Mouse (Mus musculus) forebrain, embryonic 15.5 days (tissue): ENCODE results near the gene C1qtnf5. TPM values are rescaled to one million over a fixed set of nuclear protein-coding genes. Genes with fewer than 3 reads are reported as not detected.

Experiments
- ATAC-seq: fragments of 200-750 bp; cut with Nextera tagmentation; replicated peaks from 2 replicates; pipeline ENCODE4 v1.8.0; 2017; ENCODE audit warnings: mild to moderate bottlenecking, moderate TSS enrichment, moderate library complexity
- H3K27ac ChIP-seq: fragments of 300-500 bp; sonication (generic); replicated peaks from 2 replicates; pipeline ENCODE4 v1.5.1; 2015; ENCODE audit warnings: mild to moderate bottlenecking, inconsistent platforms
- H3K27me3 ChIP-seq: fragments of 300-500 bp; sonication (generic); 2 replicates; pipeline ENCODE4 v1.6.1; 2015; ENCODE audit warnings: inconsistent platforms
- H3K36me3 ChIP-seq: fragments of 300-500 bp; sonication (generic); 2 replicates; pipeline ENCODE4 v1.6.1; 2015; ENCODE audit warnings: mild to moderate bottlenecking, inconsistent platforms
- H3K4me1 ChIP-seq: fragments of 300-500 bp; sonication (generic); 2 replicates; pipeline ENCODE4 v1.6.1; 2015; ENCODE audit warnings: inconsistent platforms
- H3K4me2 ChIP-seq: fragments of 300-500 bp; sonication (generic); replicated peaks from 2 replicates; pipeline ENCODE4 v1.6.1; 2015; ENCODE audit warnings: mild to moderate bottlenecking, inconsistent platforms
- H3K4me3 ChIP-seq: fragments of 300-500 bp; sonication (generic); 2 replicates; pipeline ENCODE4 v1.5.1; 2015; ENCODE audit warnings: mild to moderate bottlenecking, inconsistent platforms
- H3K9ac ChIP-seq: fragments of 300-500 bp; sonication (generic); replicated peaks from 2 replicates; pipeline ENCODE4 v1.6.1; 2015; ENCODE audit warnings: mild to moderate bottlenecking, inconsistent platforms
- H3K9me3 ChIP-seq: fragments of 300-500 bp; sonication (generic); 2 replicates; pipeline ENCODE4 v1.6.1; 2016; ENCODE audit warnings: inconsistent platforms
- WGBS: fragments of 180-500 bp; shearing (Covaris S2); methylation state at CpG from one replicate; pipeline ENCODE4 v1.1.7; 2015; ENCODE audit warnings: mixed read lengths; 5-methylcytosine and 5-hydroxymethylcytosine counted together
- polyA plus RNA-seq: library from polyadenylated mRNA; unstranded; fragments of >200 nt; fragmentation: Nextera tagmentation; extraction: Ambion mirVana; gene quantifications from 2 replicates; pipeline ENCODE4 v1.2.1, GENCODE M21; 2015

The C1qtnf5 gene
- polyA plus RNA-seq, result 2.2 and 3.6 TPM in 2 replicates

DNA sequence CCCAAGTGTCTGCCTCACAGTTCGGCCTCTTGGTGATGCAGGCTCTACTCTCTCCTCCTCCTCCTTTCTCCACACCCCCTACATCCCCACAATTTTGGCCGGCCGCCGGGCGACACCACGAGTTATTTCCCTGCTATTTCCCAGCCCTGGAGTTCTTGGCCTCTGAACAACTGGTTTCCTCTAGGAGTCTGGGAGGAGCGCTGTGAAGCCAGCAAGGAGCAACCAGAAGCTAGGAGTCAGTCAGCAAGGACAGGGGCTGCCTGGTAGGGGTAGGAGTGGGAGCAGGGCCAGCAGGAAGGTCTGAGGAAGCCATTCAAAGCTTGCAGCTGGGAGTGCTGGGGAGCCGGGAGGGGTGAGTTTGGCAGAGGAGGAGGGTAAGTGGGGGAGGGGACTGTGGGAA lies at the start of gene C1qtnf5:
Gene C1qtnf5 (plus strand): TSS at position 136 of the 400 bp plus-strand sequence.
- ATAC-seq, result peak; percentile 57
- Histone ChIP-seq H3K27ac (peak within 1 kb of the TSS; percentile 51), H3K4me3 (0 out of 2 replicates have a peak within 1 kb of the TSS, but pooled peaks have one; percentile 0), H3K4me1 (peaks cover 51% of the 10 kb centered on the region), H3K9me3 (no peaks in the 10 kb centered on the region), H3K9ac (0 out of 2 replicates have a peak within 1 kb of the TSS, but pooled peaks have one; percentile 10), H3K27me3 (no peaks in the 10 kb centered on the region), H3K4me2 (peak within 1 kb of the TSS; percentile 28), H3K36me3 (no peaks in the 10 kb centered on the region)
- WGBS, result 19% methylated on average over 8 of the region's 8 CpGs

DNA sequence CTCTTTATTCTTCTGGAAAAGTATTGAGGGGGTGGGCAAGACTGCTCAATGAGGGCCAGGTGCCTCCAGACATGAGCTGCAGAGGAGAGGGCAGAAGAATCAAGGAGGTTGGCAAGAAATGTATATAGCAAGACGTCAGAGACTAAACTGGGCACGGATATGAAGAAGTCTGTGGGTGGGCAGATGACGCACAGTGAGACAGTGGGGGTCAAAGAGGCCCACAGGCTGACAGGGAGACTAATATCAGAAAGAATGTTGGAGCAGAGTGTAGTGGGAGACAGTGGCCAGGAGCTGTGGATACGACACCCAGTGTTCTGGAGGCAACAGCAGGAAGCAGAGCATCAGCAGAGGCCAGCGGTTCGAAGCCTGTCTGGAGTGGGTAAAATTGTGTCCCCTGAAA lies 48.4 kb upstream of the C1qtnf5 start:
- no peaks in the 10 kb centered on the region for H3K27me3 ChIP-seq
- no peak overlapping the region for H3K27ac ChIP-seq
- H3K36me3 ChIP-seq, result no peaks in the 10 kb centered on the region
- H3K9ac ChIP-seq, result no peak overlapping the region
- no peak overlapping the region for H3K4me3 ChIP-seq
- H3K9me3 ChIP-seq, result no peaks in the 10 kb centered on the region
- no peak for ATAC-seq
- no peak overlapping the region for H3K4me2 ChIP-seq
- WGBS, result 88% methylated on average over 6 of the region's 6 CpGs
- H3K4me1 ChIP-seq, result no peaks in the 10 kb centered on the region

DNA sequence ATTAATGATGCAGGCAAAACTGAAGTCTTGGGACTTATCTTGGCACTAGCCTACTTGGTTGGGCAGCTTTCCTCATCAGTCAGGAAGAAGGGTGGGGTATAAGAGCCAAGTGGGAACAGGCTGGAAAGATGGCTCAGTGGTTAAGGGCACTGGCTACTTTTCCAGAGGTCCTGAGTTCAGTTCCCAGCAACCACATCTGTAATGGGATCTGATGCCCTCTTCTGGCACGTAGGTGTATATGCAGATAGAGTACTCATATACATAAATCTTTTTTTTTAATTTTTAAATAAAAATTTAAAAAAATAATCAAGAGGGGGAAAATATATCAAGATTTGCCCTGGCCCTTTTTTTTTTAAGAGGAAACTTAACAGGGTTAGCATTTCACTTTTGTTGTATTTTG lies 41.9 kb upstream of the C1qtnf5 start:
- no peak overlapping the region for H3K4me2 ChIP-seq
- H3K27me3 ChIP-seq, result no peaks in the 10 kb centered on the region
- ATAC-seq, result no peak
- peaks cover 11% of the 10 kb centered on the region for H3K4me1 ChIP-seq
- no peak overlapping the region for H3K27ac ChIP-seq
- H3K36me3 ChIP-seq, result no peaks in the 10 kb centered on the region
- no peaks in the 10 kb centered on the region for H3K9me3 ChIP-seq
- 34% methylated on average over 1 of the region's 1 CpGs for WGBS
- no peak overlapping the region for H3K4me3 ChIP-seq
- H3K9ac ChIP-seq, result no peak overlapping the region

DNA sequence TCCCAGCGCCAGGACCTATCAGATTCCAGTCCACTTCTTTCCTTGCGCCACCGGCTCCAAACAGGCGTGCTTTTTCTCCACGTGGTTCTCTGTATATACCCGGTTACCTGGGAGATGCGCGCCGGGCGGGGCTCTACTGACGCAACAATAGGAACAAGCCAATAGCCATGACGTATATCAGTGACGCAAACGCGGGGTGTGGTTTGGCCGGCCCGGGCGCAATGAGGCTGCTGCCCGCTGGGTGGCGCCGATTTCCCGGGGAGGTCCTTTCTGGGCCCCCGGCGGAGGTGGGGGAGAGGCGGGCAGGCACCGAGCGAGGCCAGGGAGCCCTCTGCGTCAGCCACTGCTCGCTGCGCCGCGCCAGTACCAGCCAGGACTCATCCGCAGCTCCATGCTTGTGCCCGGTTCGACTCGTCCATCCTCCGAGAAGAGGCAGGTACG lies 40.2 kb upstream of the C1qtnf5 start, which contains the start of gene Usp2:
Gene Usp2 (plus strand): TSS at position 237 of the 441 bp plus-strand sequence.
- ATAC-seq, result peak; percentile 97
- H3K4me1 ChIP-seq, result peaks cover 15% of the 10 kb centered on the region
- no peaks in the 10 kb centered on the region for H3K9me3 ChIP-seq
- under 1% methylated on average over 38 of the region's 38 CpGs for WGBS
- H3K36me3 ChIP-seq, result no peaks in the 10 kb centered on the region
- H3K4me3 ChIP-seq, result peak within 1 kb of the TSS; percentile 55
- H3K4me2 ChIP-seq, result peak within 1 kb of the TSS; percentile 95
- peak within 1 kb of the TSS; percentile 53 for H3K9ac ChIP-seq
- no peaks in the 10 kb centered on the region for H3K27me3 ChIP-seq
- H3K27ac ChIP-seq, result no peak within 1 kb of the TSS; the same call in 1 of the 2 replicates

DNA sequence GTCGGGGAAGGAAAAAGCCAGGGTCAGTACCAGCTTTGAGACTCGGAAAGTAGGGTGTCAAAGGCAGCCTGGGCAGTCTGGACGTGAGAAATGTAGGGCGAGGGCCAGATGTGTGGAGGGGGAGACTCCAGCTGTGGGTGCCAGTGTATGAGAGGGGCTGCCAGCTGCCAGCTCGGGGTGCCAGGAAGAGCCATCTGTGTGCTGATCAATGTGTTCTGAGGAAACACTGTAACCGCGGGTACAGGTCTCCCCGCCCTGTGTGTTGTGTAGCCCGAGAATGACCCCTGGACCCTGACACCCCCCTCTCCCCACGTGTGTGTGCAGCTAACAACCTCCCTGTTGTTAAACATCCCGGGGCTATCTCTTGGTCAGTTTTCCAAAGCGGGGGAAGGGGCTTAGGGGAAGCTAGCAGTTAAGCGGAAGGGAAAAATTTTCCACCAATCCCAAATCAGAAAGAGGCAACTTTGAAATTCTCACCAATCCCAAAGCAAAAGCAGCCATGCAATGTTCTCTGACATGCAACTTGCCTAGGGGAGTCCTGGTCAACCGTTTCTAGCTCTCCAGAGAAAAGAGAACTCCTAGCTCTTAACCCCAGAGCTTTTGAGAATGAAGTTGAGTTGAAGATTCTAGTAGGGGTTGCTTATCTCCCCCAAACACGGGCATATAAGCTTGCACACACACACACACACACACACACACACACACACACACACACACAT lies 39.6 kb upstream of the C1qtnf5 start:
- H3K36me3 ChIP-seq, result no peaks in the 10 kb centered on the region
- H3K27ac ChIP-seq, result no peak overlapping the region; the same call in 1 of the 2 replicates
- H3K9me3 ChIP-seq, result no peaks in the 10 kb centered on the region
- ATAC-seq, result peak; percentile 72
- WGBS, result 9% methylated on average over 15 of the region's 15 CpGs
- peaks cover 21% of the 10 kb centered on the region for H3K4me1 ChIP-seq
- H3K4me2 ChIP-seq, result peak overlapping the region; percentile 95
- H3K4me3 ChIP-seq, result peak overlapping the region; percentile 55
- no peaks in the 10 kb centered on the region for H3K27me3 ChIP-seq
- peak overlapping the region; percentile 53 for H3K9ac ChIP-seq

DNA sequence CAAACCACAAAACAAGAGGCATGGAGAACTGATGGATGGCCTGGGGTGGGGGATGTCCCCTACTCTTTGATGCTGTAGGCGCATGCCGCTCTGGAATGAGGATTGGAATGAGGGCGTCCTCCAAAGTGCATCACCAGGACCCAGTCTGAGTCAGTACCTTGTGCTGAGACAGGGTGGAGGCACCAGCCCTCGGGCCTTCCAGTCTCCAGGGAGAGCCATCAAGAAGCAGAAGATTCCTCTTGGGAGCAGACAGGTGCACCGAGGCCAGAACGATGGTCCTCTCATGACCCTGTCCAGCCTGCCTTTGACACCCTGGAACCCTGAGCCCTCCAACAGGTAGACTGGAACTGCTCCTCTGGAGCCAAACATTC lies 39.1 kb upstream of the C1qtnf5 start:
- H3K4me2 ChIP-seq, result no peak overlapping the region
- H3K9ac ChIP-seq, result no peak overlapping the region
- no peak overlapping the region for H3K27ac ChIP-seq
- WGBS, result 85% methylated on average over 6 of the region's 6 CpGs
- no peaks in the 10 kb centered on the region for H3K27me3 ChIP-seq
- no peak for ATAC-seq
- H3K36me3 ChIP-seq, result no peaks in the 10 kb centered on the region
- peaks cover 24% of the 10 kb centered on the region for H3K4me1 ChIP-seq
- no peak overlapping the region for H3K4me3 ChIP-seq
- no peaks in the 10 kb centered on the region for H3K9me3 ChIP-seq

DNA sequence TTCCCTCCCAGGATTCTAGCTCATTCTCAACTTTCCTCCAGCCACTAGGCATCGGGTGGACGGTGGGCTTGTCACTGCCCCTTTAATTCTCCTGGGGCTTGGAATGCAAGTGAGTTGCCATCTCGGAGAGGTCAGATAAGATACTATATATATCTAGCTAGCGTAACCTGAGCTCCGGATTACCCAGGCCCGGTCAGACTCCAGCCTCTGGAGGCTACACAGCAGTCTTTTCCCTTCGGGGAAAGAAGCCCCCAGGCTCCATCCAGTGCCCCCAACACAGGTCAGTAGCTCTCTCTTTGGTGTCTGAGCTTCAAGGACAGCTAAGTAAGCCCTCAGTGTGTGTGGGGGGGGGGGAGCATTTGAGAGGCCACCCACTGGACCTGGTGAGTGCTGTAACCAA lies 37.8 kb upstream of the C1qtnf5 start:
- no peaks in the 10 kb centered on the region for H3K27me3 ChIP-seq
- H3K4me3 ChIP-seq, result no peak overlapping the region
- H3K36me3 ChIP-seq, result no peaks in the 10 kb centered on the region
- H3K4me2 ChIP-seq, result no peak overlapping the region
- H3K9me3 ChIP-seq, result no peaks in the 10 kb centered on the region
- H3K27ac ChIP-seq, result no peak overlapping the region
- peaks cover 24% of the 10 kb centered on the region for H3K4me1 ChIP-seq
- ATAC-seq, result no peak
- no peak overlapping the region for H3K9ac ChIP-seq
- 38% methylated on average over 7 of the region's 7 CpGs for whole genome bisulfite sequencing

DNA sequence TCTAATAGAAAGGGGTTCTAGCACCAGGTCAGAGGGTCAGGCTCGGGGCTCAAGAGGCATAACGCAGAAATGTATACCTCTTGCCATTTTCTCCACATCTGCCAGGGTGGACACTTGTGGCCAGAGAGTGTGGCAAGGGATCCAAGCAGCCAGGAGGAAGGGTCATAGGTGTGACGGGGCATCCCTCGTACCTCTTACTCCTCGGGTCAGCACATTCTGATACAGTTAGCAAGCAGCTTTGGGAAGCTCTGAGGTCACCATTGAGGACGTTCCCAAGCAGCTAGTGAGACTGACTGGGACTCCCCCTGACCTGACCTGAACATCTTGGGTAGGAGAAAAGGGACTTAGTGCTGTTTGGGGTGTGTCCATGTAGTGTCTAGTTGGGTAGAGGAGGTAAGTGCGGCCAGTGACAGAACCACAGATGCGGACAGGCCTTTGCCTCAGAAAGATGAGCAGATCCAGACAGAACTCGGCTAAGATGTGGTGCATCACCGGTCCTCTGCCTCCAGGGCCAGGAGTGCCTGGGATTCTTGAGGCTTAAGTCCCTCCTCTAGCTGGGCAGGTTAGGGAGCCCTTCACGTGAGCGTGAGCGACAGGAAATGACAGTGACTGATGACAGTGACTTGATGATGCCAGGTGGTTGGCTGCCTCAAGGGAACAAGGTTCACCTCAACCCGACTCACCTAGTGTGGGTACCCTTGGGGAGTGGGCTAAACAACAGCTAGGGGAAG lies 36.8 kb upstream of the C1qtnf5 start:
- H3K36me3 ChIP-seq, result no peaks in the 10 kb centered on the region
- WGBS, result 79% methylated on average over 14 of the region's 14 CpGs
- no peak overlapping the region for H3K9ac ChIP-seq
- H3K4me2 ChIP-seq, result no peak overlapping the region
- H3K4me1 ChIP-seq, result peaks cover 24% of the 10 kb centered on the region
- no peaks in the 10 kb centered on the region for H3K9me3 ChIP-seq
- no peaks in the 10 kb centered on the region for H3K27me3 ChIP-seq
- no peak for ATAC-seq
- H3K27ac ChIP-seq, result no peak overlapping the region
- H3K4me3 ChIP-seq, result no peak overlapping the region

DNA sequence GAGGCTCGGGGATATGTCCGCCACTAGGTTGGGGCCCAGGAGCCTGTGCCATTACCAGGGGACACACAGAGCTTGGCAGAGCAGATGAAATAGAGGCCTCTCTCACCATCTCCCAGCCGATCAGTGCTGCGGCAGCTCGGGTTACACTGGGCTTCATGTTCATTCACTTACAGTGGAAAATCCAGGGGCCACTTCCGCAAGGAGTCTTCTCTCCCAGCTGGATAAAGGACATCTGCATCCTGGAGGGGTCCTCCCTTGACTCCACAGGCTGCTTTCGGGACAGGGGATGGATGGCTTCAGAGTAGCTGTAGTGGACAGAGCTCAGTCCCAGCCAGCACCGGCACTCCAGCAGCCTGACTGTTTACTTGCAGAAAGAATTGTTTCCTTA lies 36.2 kb upstream of the C1qtnf5 start:
- no peak overlapping the region for H3K4me3 ChIP-seq
- H3K27me3 ChIP-seq, result no peaks in the 10 kb centered on the region
- H3K27ac ChIP-seq, result no peak overlapping the region
- no peak overlapping the region for H3K4me2 ChIP-seq
- peaks cover 24% of the 10 kb centered on the region for H3K4me1 ChIP-seq
- H3K36me3 ChIP-seq, result no peaks in the 10 kb centered on the region
- H3K9me3 ChIP-seq, result no peaks in the 10 kb centered on the region
- no peak for ATAC-seq
- no peak overlapping the region for H3K9ac ChIP-seq
- 44% methylated on average over 8 of the region's 8 CpGs for WGBS

DNA sequence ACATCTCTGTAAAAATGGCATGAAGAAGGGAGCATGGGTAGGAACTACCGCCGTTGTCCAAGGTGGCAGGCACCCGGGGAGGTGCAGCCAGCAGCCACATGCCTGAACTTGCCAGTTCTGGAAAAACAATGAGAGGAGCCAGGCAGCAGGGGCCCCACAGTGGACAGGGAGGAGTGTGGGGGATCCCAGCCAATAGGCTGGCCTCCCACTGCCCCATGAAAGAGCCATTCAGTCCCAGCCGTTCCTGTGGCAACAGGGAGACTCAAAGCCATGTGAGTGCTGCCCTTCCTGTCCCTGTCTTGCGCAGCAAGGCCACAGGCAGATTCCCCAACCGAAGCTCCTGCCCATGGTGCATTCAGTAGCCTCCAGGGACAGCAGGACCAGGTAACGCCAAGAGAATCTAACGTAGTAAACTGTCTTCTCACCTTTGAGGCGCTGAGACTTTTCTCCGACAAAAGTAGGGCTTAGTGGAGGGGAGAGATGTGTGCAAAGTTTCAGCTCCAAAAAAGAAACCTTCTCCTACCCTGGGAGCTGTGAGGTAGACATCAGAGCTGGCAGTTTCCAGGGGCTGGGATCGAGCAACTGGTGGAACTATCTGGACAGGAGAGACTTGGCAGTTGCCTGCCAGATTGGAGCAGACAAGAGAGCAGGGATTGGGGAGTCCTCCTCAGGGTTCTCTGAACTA lies 35.0 kb upstream of the C1qtnf5 start:
- 0 out of 2 replicates have a peak overlapping the region, but pooled peaks have one; percentile 5 for H3K4me2 ChIP-seq
- peaks cover 17% of the 10 kb centered on the region for H3K4me1 ChIP-seq
- H3K9me3 ChIP-seq, result no peaks in the 10 kb centered on the region
- H3K4me3 ChIP-seq, result no peak overlapping the region
- WGBS, result 9% methylated on average over 11 of the region's 11 CpGs
- no peak overlapping the region for H3K9ac ChIP-seq
- H3K36me3 ChIP-seq, result no peaks in the 10 kb centered on the region
- peak; percentile 39; the same call in 1 of the 2 replicates for ATAC-seq
- no peaks in the 10 kb centered on the region for H3K27me3 ChIP-seq
- H3K27ac ChIP-seq, result peak overlapping the region; percentile 53

DNA sequence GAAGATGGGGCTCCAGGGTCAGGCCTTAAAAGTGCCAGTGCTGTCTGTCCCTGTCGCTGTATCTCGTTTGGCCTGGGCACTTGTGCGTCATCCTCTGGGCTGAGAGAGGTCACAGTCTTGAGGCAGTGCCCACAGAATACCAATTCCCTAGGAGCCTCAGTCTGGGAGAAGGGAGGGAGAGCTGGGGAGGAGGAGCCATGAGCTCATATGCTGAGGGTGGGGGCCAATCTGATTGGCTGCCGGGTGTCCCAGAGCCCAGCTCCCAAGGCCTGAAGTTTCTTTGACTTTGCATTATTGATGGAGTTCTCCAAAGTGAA lies 34.5 kb upstream of the C1qtnf5 start:
- H3K27ac ChIP-seq, result peak overlapping the region; percentile 53; the same call in 1 of the 2 replicates
- H3K4me1 ChIP-seq, result peaks cover 13% of the 10 kb centered on the region
- no peaks in the 10 kb centered on the region for H3K27me3 ChIP-seq
- H3K4me3 ChIP-seq, result no peak overlapping the region
- no peak overlapping the region for H3K9ac ChIP-seq
- H3K36me3 ChIP-seq, result no peaks in the 10 kb centered on the region
- peak; percentile 47; the same call in 1 of the 2 replicates for ATAC-seq
- no peak overlapping the region for H3K4me2 ChIP-seq
- 21% methylated on average over 4 of the region's 4 CpGs for WGBS
- no peaks in the 10 kb centered on the region for H3K9me3 ChIP-seq

DNA sequence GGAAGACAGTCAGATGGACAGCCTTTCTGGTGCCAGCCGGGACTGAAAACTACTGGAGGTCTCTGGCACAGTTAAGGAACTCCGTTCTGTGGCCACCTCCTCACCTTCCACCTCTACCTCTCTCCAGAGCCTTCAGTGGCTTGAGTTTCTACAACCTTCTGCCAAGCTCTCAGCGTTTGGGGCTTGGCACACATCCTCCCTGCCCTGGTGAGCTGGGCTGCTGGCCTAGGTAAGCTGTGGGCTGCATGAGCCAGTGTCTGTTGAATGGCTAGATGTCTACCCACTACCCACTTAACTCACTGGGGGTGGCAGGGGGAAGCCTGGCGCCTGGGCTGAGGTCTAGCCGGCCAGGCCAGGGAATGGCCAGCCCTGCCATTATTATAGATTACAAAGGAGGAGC lies 33.9 kb upstream of the C1qtnf5 start:
- Histone ChIP-seq H3K27me3 (no peaks in the 10 kb centered on the region), H3K9me3 (no peaks in the 10 kb centered on the region), H3K9ac (no peak overlapping the region), H3K36me3 (no peaks in the 10 kb centered on the region), H3K4me3 (no peak overlapping the region), H3K4me1 (peaks cover 13% of the 10 kb centered on the region), H3K4me2 (no peak overlapping the region), H3K27ac (no peak overlapping the region)
- WGBS, result 39% methylated on average over 5 of the region's 5 CpGs
- ATAC-seq, result no peak
